8 mouse cellular contexts compared by ENCODE assay signal in genomic region chr15:85896284-85896683, GRCm38 (mm10). TPM values are rescaled to one million over a fixed set of nuclear protein-coding genes. Genes with fewer than 3 reads are reported as not detected.
A peak's percentile ranks its signal among the peaks of the same experiment; 100 is the strongest.
DNase-seq lines count a peak whose midpoint lies in the region; ATAC-seq and TF ChIP-seq lines count a peak whose summit lies in the region.

No protein-coding gene starts in this region.

- H3K27ac ChIP-seq in heart, embryonic 11.5 days (ENCODE audit: low read depth, low read length) = no peak overlapping the region
- H3K27ac ChIP-seq in midbrain, postnatal 0 days (ENCODE audit: low read depth, low read length) = no peak overlapping the region
- no peak overlapping the region for H3K27ac ChIP-seq in stomach, embryonic 14.5 days (ENCODE audit: low read length)

- H3K4me3 ChIP-seq in heart, embryonic 11.5 days (ENCODE audit: low read depth, low read length) = no peak overlapping the region
- H3K4me3 ChIP-seq in midbrain, postnatal 0 days (ENCODE audit: low read depth, low read length) = no peak overlapping the region
- no peak overlapping the region for H3K4me3 ChIP-seq in stomach, embryonic 14.5 days (ENCODE audit: low read depth, low read length)

- ATAC-seq in heart, embryonic 11.5 days (replicated peaks; ENCODE audit: insufficient number of reproducible peaks, low FRiP score, low TSS enrichment) = no peak
- peak; percentile 22; the same call in 1 of the 2 replicates for ATAC-seq in midbrain, postnatal 0 days (ENCODE audit: low FRiP score)
- ATAC-seq in stomach, embryonic 14.5 days (ENCODE audit: insufficient number of reproducible peaks, insufficient read depth, low FRiP score, low read depth) = peak; percentile 55; the same call in 1 of the 2 replicates

- H3K9ac ChIP-seq in heart, embryonic 11.5 days (ENCODE audit: low read depth, low read length) = no peak overlapping the region
- no peak overlapping the region for H3K9ac ChIP-seq in midbrain, postnatal 0 days (replicated peaks; ENCODE audit: low read length, poor library complexity, severe bottlenecking)
- H3K9ac ChIP-seq in stomach, embryonic 14.5 days (replicated peaks; ENCODE audit: low read depth, low read length) = no peak overlapping the region

- peaks cover 18% of the 10 kb centered on the region for H3K36me3 ChIP-seq in heart, embryonic 11.5 days (ENCODE audit: control insufficient read depth, insufficient read depth, low read length)
- H3K36me3 ChIP-seq in midbrain, postnatal 0 days (ENCODE audit: insufficient read depth, low read length) = peaks cover 55% of the 10 kb centered on the region
- H3K36me3 ChIP-seq in stomach, embryonic 14.5 days (ENCODE audit: control insufficient read depth, insufficient read depth, low read length) = peaks cover 51% of the 10 kb centered on the region

- H3K4me2 ChIP-seq in heart, embryonic 11.5 days = no peak overlapping the region
- no peak overlapping the region for H3K4me2 ChIP-seq in midbrain, postnatal 0 days (ENCODE audit: low read depth, low read length, poor library complexity, severe bottlenecking)
- no peak overlapping the region for H3K4me2 ChIP-seq in stomach, embryonic 14.5 days (replicated peaks; ENCODE audit: low read depth, low read length)

- TF ChIP-seq CTCF in midbrain, postnatal 0 days (IDR thresholded peaks at IDR 0.05) = peak; percentile 99

- peak; percentile 57 for DNase-seq in heart, adult 8-10 months (ENCODE audit: low spot score)
- peak; percentile 83 for DNase-seq in cerebellum, adult 9-10 months
- peak; percentile 57 to 96 for DNase-seq in frontal cortex, adult 2 months (ENCODE audit: extremely low spot score in 1 of 2, low spot score in 1 of 2)
- DNase-seq in kidney, adult 11 months = peak; percentile 59
- DNase-seq in left cerebral cortex, postnatal 4 days = peak; percentile 89
- peak; percentile 87 for DNase-seq in midbrain, postnatal 0 days (ENCODE audit: low spot score)

- H3K4me1 ChIP-seq in heart, embryonic 11.5 days (ENCODE audit: control insufficient read depth, insufficient read depth, low read length) = no peaks in the 10 kb centered on the region
- no peaks in the 10 kb centered on the region for H3K4me1 ChIP-seq in midbrain, postnatal 0 days (ENCODE audit: insufficient read depth, low read length)
- no peaks in the 10 kb centered on the region for H3K4me1 ChIP-seq in stomach, embryonic 14.5 days (ENCODE audit: control insufficient read depth, insufficient read depth, low read length)

- intact Hi-C loops in left cerebral cortex, postnatal 4 days (cut with DNase I) = loop anchor here (5.0 kb wide), 2 partner anchors 141 to 241 kb away; no protein-coding TSS in a partner anchor

- 25% methylated on average over 8 of the region's 8 CpGs for WGBS in heart, embryonic 11.5 days (ENCODE audit: insufficient replicate concordance)
- WGBS in midbrain, postnatal 0 days = 9% methylated on average over 8 of the region's 8 CpGs
- 13% methylated on average over 8 of the region's 8 CpGs for WGBS in stomach, embryonic 14.5 days

- no peaks in the 10 kb centered on the region for H3K27me3 ChIP-seq in heart, embryonic 11.5 days (ENCODE audit: control insufficient read depth, insufficient read depth, low read length)
- no peaks in the 10 kb centered on the region for H3K27me3 ChIP-seq in midbrain, postnatal 0 days (ENCODE audit: insufficient read depth, low read length)
- H3K27me3 ChIP-seq in stomach, embryonic 14.5 days (ENCODE audit: control insufficient read depth, insufficient read depth, low read length) = no peaks in the 10 kb centered on the region

- H3K9me3 ChIP-seq in heart, embryonic 11.5 days (replicated peaks; ENCODE audit: control insufficient read depth, low read length) = no peaks in the 10 kb centered on the region
- H3K9me3 ChIP-seq in midbrain, postnatal 0 days (ENCODE audit: low read length) = no peaks in the 10 kb centered on the region
- no peaks in the 10 kb centered on the region for H3K9me3 ChIP-seq in stomach, embryonic 14.5 days (ENCODE audit: control insufficient read depth, low read depth, low read length)

RNA-seq across cellular contexts. Expression of gene Trmu, which starts 17.2 kb away (rescaled TPM):
- total RNA-seq in heart, adult 8-10 months (2022) = 10 to 100 TPM; 12.6 to 23.9 (median 18.2) TPM
- 24.0 and 26.4 TPM in 2 replicates for polyA plus RNA-seq in heart, embryonic 11.5 days (2014; fragmentation: Nextera tagmentation; extraction: Ambion mirVana)
- polyA plus RNA-seq in frontal cortex, adult 2 months (2012; rRNA removed) = 54.8 and 62.9 TPM in 2 replicates
- 10 to 100 TPM; 36.2 to 37.8 TPM for total RNA-seq in left cerebral cortex, postnatal 4 days (2021)
- 22.7 and 27.6 TPM in 2 replicates for total RNA-seq in midbrain, postnatal 0 days (2014; rRNA removed)
- polyA plus RNA-seq in midbrain, postnatal 0 days (2015; fragmentation: Nextera tagmentation; extraction: Ambion mirVana) = 37.0 and 41.4 TPM in 2 replicates
- 38.6 and 41.9 TPM in 2 replicates for polyA plus RNA-seq in stomach, embryonic 14.5 days (2014; fragmentation: Nextera tagmentation; extraction: Ambion mirVana)

RNA-seq across cellular contexts. Expression of gene Gtse1, which starts 36.7 kb away (rescaled TPM):
- under 1 TPM; 0.19 to 0.52 (median 0.29) TPM for total RNA-seq in heart, adult 8-10 months (2022)
- 24.4 and 27.8 TPM in 2 replicates for polyA plus RNA-seq in heart, embryonic 11.5 days (2014; fragmentation: Nextera tagmentation; extraction: Ambion mirVana)
- polyA plus RNA-seq in frontal cortex, adult 2 months (2012; rRNA removed) = 0.78 and 0.95 TPM in 2 replicates
- 1 to 10 TPM; 2.3 to 2.9 TPM for total RNA-seq in left cerebral cortex, postnatal 4 days (2021)
- total RNA-seq in midbrain, postnatal 0 days (2014; rRNA removed) = 2.4 and 3.2 TPM in 2 replicates
- polyA plus RNA-seq in midbrain, postnatal 0 days (2015; fragmentation: Nextera tagmentation; extraction: Ambion mirVana) = 1.8 and 1.9 TPM in 2 replicates
- 24.6 and 24.9 TPM in 2 replicates for polyA plus RNA-seq in stomach, embryonic 14.5 days (2014; fragmentation: Nextera tagmentation; extraction: Ambion mirVana)
